Mouse (Mus musculus): ENCODE measurements around the gene Map3k9.

DNA sequence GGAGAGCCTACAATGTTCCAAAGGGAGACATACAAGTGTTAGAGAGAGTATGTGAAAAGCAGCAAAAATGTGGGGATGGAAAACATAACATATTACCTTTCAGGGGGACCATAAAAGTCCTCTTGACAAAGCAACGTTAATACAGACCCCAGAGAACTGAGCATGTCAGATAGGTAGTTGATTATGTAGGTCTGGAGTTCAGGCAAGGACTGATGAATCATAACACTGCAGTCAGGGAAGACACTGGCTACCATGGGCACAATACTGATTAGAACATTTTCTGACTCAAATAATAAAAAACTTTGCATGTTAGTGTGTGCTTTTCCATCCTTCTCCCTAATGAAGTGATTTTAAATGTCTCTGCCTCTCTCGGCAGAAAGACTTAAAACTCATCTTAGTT lies 8.5 kb upstream of the Map3k9 start:
- no peak for TF ChIP-seq GATA1 (IDR thresholded peaks at IDR 0.05; ENCODE audit: borderline replicate concordance, low read length)
- TF ChIP-seq FLI1 (IDR thresholded peaks at IDR 0.05; ENCODE audit: low read length), result no peak
